Mouse (Mus musculus) embryo, embryonic 11.5 days (tissue): ENCODE results near the gene Olfr92.
"Not testable (repeated sequence)": the region's sequence is repeated elsewhere in the genome, so short reads cannot be mapped to it uniquely, and the experiment has no call there.

Source experiments
- DNase-seq: peaks from one replicate; pipeline ENCODE4 v3.0.0-alpha.2; 2012; ENCODE audit warnings: low read depth, low spot score

Gene Olfr92

GRCm38 (mm10) chr17:37119988-37120387 is at the start of gene Olfr92:
Gene Olfr92 (minus strand): TSS chr17:37120088.
- DNase-seq, result no peak

- DNase-seq, result no peak
Measured at GRCm38 (mm10) chr17:37161394-37161793, 41.5 kb upstream of the Olfr92 start, which contains the start of gene Olfr93. Gene Olfr93 (minus strand): TSS chr17:37161494.

- not testable (repeated sequence) for DNase-seq
Measured at GRCm38 (mm10) chr17:37131366-37131765, 11.5 kb upstream of the Olfr92 start.

GRCm38 (mm10) chr17:37098178-37098577 is 21.7 kb downstream of the Olfr92 start, which contains the start of gene Olfr91:
Gene Olfr91 (minus strand): TSS chr17:37098278.
- no peak for DNase-seq

GRCm38 (mm10) chr17:37093289-37093688 is 26.6 kb downstream of the Olfr92 start:
- no peak for DNase-seq

GRCm38 (mm10) chr17:37092198-37092597 is 27.7 kb downstream of the Olfr92 start:
- no peak for DNase-seq

- no peak for DNase-seq
Measured at GRCm38 (mm10) chr17:37088399-37088798, 31.5 kb downstream of the Olfr92 start, which contains the start of gene Olfr90. Gene Olfr90 (minus strand): TSS chr17:37088499.

- no peak for DNase-seq
Measured at GRCm38 (mm10) chr17:37085545-37085944, 34.3 kb downstream of the Olfr92 start.

GRCm38 (mm10) chr17:37084632-37085031 is 35.3 kb downstream of the Olfr92 start:
- DNase-seq, result no peak

GRCm38 (mm10) chr17:37083327-37083726 is 36.6 kb downstream of the Olfr92 start:
- peak; percentile 36 for DNase-seq

GRCm38 (mm10) chr17:37081659-37082058 is 38.2 kb downstream of the Olfr92 start:
- no peak for DNase-seq

- DNase-seq, result no peak
Measured at GRCm38 (mm10) chr17:37080119-37080518, 39.8 kb downstream of the Olfr92 start.

GRCm38 (mm10) chr17:37078990-37079389 is 40.9 kb downstream of the Olfr92 start:
- no peak for DNase-seq

GRCm38 (mm10) chr17:37078193-37078592 is 41.7 kb downstream of the Olfr92 start:
- no peak for DNase-seq

GRCm38 (mm10) chr17:37075766-37076165 is 44.1 kb downstream of the Olfr92 start:
- DNase-seq, result no peak

GRCm38 (mm10) chr17:37075181-37075580 is 44.7 kb downstream of the Olfr92 start:
- no peak for DNase-seq

GRCm38 (mm10) chr17:37072730-37073276 is 47.1 kb downstream of the Olfr92 start:
- DNase-seq, result no peak

- DNase-seq, result no peak
Measured at GRCm38 (mm10) chr17:37072080-37072729, 47.7 kb downstream of the Olfr92 start.

GRCm38 (mm10) chr17:37070121-37070520 is 49.8 kb downstream of the Olfr92 start:
- DNase-seq, result no peak

GRCm38 (mm10) chr17:37067861-37068260 is 52.0 kb downstream of the Olfr92 start:
- no peak for DNase-seq

GRCm38 (mm10) chr17:37065993-37066392 is 53.9 kb downstream of the Olfr92 start:
- no peak for DNase-seq

- DNase-seq, result no peak
Measured at GRCm38 (mm10) chr17:37063686-37064495, 56.0 kb downstream of the Olfr92 start.
